Mouse (Mus musculus) erythroblast, adult 5-6 weeks (primary cell): ENCODE measurements around the gene Fbln7. TPM values are rescaled to one million over a fixed set of nuclear protein-coding genes. Genes with fewer than 3 reads are reported as not detected.
A peak's percentile ranks its signal among the peaks of the same experiment; 100 is the strongest.

Experiments
- ATAC-seq: replicated peaks from 2 replicates; pipeline ENCODE4 v1.8.0; 2016; ENCODE audit warnings: moderate number of reproducible peaks, mild to moderate bottlenecking, moderate TSS enrichment, inconsistent platforms; ENCODE audit not compliant: poor library complexity, low FRiP score, severe bottlenecking
- total RNA-seq, 2 experiments: library from RNA; stranded (forward) in 1 of 2; stranded (reverse) in 1 of 2; fragments of 150-400 nt in 1 of 2; fragments of 200-764, 138-1000 nt in 1 of 2; gene quantifications; 2 replicates each; pipeline versions ENCODE4 v1.2.3 to v1.2.4; 2015 to 2017; ENCODE audit warnings: low replicate concordance in 2 of 2

Fbln7 gene
- total RNA-seq (2015; ENCODE audit: low replicate concordance) (not detected in 2 replicates), total RNA-seq (2017; ENCODE audit: low replicate concordance) (0.09 TPM in 1 of 2 replicates, not detected in the other)

DNA sequence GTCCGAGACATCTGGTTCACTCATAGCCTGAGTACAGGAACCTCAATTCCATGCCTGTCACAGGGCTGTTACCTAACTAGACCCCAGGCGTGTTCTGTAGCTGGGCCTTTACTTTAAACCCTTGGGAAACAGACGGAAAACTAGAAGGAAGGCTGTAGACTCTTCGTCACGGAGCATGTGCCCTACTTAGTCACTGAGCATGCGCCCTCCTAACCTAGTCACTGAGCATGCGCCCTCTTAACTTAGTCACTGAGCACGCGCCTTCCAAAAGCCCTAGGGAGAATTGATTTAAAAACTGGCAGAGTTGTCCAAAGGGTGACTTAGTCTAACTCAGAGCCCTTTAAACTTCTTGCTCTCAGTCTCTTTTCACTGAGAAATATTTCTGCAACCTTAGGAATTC is at the start of gene Fbln7:
Gene Fbln7 (plus strand): TSS at position 346 of the 400 bp plus-strand sequence.
- ATAC-seq, result no peak

DNA sequence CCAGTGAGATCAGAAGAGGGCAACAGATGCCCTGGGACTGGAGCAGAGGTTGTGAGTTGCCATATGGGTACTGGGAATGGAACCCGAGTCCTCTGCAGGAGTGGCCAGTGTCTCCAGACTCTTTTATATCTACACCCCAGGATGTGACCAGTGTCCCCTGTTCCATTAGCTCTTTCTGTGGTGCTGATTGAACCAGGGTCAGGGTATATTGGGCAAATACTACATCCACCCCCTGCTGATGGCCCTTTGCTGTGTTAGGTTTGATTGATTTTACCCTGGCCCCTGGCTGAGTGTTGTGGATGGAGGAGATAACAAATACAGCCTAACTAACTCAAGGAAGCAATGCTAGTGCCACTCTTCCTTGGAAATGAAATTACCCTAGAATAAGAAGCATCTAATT is 46.5 kb upstream of the Fbln7 start:
- no peak for ATAC-seq

DNA sequence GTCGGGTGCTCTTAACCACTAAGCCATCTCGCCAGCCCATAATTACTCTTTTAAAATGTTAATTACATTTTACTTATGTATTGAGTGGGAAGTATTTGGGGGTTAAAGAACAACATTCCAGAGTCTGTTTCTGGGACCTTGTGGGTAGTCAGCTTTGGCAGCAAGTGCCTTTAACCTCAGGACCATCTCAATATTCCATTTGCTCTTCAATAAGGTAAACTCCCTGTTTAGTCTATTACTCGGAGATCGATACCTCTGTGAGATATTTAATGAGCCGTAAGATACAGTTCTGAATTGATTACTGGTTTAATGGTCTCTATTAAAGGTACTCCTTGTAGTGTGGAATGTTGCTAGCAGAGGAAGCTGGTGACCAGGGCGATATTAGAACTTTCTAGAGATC is 45.9 kb upstream of the Fbln7 start:
- ATAC-seq, result no peak

DNA sequence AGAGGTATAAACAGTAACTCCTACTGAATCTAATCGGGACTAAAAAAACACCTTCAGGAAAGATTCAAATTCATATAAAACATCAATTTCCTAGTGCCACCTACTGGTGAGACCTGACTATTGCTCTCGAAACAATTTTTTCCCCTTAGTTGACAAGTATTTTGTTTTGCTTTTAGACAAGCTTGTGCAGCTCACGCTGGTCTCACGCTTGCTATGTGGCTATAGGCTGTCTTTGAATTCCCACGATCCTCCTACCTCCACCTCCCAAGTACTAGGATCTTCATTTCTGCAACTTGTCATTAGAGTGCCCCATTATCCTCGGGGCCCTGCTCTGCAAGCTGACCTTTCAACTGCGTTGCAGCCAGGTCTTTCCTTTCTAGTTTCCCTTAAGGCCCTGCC is 45.4 kb upstream of the Fbln7 start:
- peak; percentile 42 for ATAC-seq

GRCm38 (mm10) chr2:128817786-128818681 is 44.7 kb upstream of the Fbln7 start, which contains the start of gene Tmem87b:
Gene Tmem87b, plus strand, starts transcription at chr2:128818118.
- peak; percentile 90 for ATAC-seq

DNA sequence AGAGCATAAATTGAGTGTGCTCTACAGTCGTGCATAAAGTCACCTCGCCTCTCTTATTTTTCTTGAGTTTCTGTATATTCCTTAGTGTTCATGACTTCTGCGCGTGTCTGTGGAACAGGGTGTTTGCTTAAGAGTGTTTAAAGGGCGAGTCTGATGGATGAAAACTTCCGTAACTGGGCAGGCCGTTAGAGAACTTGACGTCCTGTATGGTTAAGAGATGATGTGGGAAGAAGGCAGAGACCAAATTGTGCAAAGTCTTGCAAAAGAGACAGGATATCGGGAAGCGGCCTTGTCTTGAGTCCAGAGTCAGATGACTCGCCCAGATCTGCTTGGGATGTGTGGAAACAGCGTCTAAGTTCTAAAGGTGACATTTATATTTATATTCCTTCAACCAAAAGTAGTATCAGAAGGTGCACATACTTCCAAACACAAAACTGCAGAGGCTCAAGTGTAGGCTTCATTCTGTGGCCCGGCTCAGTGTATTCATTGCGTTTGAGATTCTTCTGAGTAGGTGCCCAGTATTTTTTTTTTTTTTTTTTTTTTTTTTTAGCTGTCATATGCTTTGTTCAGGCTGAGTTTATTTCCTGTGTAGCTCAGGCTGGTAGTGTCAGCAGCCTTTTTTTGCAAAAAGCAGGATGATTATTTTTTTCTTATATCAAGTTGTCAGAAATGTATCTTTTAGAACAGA is 43.7 kb upstream of the Fbln7 start:
- no peak for ATAC-seq

DNA sequence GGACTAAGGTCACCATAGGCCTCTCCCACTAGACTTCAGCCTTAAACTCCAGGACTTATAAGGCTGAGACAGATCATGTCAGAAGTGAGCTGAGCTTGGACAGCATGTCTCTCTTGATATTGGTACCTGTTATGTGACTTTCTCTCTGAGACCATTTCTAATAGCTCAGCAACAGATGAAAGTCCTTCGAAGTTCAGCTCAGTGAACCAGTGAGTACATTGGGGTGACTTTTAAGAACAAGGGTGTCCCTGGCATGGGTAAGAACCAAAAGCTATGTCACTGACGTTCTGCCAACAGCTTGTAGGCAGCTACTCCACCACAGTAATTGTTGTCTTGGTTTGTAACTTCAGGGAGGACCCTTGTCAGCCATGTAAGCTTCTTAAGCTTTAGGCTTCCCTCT is 42.1 kb upstream of the Fbln7 start:
- no peak for ATAC-seq

GRCm38 (mm10) chr2:128823893-128824292 is 38.9 kb upstream of the Fbln7 start:
- no peak for ATAC-seq

DNA sequence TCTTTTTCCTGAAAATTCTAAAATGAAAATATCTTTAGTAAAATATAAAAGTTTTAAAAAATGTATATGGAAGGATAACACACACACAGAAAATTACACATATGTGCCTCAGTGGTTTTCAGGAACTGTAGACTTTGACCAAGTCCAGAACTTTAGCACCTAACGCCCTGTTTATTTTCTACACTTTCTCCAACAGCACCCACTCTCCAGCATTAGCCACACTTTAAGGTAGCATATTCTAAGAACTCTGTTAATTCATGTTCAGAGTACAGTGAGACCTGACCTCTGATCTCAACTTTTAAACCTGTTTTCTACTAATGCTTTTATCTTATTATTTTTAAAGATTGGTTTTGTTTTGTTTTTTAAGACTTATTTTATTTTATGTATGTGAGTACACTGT is 35.0 kb upstream of the Fbln7 start:
- ATAC-seq, result no peak

DNA sequence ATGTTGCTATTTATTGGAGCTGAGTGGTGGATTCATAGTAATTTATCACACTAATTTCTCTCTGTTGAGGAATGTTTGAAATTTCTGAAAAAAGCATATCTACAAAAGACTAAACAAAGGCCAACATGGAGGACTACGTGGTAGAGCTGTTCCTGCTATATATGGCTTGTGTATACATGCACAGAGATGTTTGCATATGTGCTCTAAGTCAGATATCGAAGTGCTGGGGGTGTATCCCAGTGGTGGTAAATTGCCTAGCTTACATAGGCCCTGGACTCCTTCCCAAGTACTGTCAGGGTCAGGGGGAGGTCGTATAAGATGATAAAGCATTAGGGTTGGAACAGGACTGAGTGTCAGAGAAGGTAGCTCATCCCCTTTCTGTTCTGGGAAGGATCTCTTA is 30.2 kb upstream of the Fbln7 start:
- no peak for ATAC-seq

DNA sequence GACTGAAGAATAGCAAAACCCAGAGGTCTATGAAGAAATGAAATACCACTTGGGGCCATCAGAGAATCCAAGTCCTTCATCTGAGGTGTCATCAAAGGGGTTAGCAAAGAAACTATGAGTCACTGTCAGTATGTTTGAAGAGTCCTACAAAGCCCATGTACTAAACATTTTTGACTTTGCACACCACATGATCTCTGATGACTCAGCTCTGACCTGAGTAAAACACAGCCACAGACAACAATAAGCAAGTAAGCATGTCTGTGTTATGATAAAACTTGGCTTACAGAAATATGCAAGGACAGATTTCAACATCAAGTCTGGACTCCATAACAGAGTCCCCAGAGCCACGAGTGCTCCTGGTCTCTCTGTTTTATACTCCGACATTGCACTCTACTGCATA is 29.7 kb upstream of the Fbln7 start:
- no peak for ATAC-seq

DNA sequence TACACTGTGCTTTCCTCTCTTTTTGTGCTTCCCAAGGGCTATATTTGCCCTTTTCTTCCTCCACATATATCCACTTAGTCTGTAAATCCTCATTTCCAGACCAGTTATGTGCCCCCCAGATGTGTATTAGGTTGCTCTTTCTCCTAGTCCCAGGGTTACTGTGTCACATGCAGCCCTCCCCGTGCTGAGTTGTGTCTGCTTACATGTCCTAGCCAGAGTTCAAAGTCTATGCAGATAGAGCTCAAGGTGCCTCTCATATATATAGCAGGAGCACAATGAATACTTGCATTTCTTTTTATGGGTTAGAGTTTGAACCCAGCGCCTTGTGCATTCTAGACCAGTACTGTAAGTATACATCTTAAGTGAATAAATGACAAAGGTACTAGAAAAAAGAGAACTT is 29.3 kb upstream of the Fbln7 start:
- no peak for ATAC-seq

- no peak for ATAC-seq
Observed at GRCm38 (mm10) chr2:128837531-128837930, 25.2 kb upstream of the Fbln7 start.

GRCm38 (mm10) chr2:128838611-128839010 is 24.2 kb upstream of the Fbln7 start:
- ATAC-seq, result no peak

GRCm38 (mm10) chr2:128839501-128839900 is 23.3 kb upstream of the Fbln7 start:
- no peak for ATAC-seq

GRCm38 (mm10) chr2:128842437-128842836 is 20.3 kb upstream of the Fbln7 start:
- no peak for ATAC-seq

GRCm38 (mm10) chr2:128850036-128850435 is 12.7 kb upstream of the Fbln7 start:
- ATAC-seq, result no peak

- ATAC-seq, result no peak
Observed at GRCm38 (mm10) chr2:128856673-128857072, 6.1 kb upstream of the Fbln7 start.

GRCm38 (mm10) chr2:128858962-128859361 is 3.8 kb upstream of the Fbln7 start:
- no peak for ATAC-seq

DNA sequence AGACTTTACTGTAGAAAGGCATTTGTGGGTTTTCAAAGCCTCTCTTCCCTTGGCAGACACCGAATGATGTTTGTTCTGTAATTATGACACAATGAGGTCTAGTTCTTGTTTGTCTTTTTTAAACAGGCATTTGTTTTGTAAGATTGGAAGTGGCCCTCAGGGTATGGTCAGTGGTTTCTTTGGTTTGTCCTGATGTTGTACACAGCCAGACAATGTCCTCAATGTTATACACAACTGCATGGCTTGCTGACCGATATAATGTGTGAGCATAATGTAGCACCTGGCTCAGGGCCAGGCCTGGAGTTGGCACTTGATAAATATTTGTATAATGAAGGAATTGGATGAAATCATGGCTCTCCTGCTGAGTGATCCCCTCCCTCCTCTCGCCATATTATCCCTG is 2.9 kb upstream of the Fbln7 start:
- no peak for ATAC-seq

DNA sequence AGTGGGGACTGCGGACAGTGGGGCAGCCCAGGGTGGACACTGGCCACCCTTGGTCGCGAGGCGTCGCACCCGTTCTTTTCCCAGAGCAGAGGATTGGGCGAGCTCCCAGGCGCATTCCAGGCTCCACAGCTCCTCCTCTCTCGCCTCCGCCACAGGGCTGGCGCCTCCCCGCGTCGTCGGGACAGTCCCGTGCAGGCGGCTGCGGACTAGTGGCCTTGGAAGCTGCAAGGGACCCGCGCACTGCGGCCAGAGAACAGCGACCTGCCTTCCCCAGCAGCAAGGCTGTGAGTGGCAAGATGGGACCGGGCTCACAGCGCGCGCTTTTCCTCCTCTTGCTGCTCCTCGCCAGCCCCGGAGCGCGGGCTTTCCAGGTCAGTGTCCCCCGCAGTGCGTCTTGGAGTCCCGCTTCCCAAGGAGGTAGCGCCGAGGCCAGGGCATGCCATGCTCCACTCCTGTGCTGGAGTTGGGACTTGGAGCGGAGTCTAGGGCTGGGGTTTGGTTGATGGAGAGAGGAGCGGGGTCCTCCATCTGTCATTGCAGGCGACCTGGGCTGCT is 1.1 kb downstream of the Fbln7 start:
- no peak; the same call in 1 of the 2 replicates for ATAC-seq
